Mouse (Mus musculus) layer of hippocampus, adult 2 months (tissue): ENCODE results near the gene Tmtc2. TPM values are rescaled to one million over a fixed set of nuclear protein-coding genes. Genes with fewer than 3 reads are reported as not detected.

Experiments
- DNase-seq, 2 experiments: peaks; one replicate each; pipeline ENCODE4 v3.0.0; 2022; ENCODE audit warnings: low spot score in 2 of 2
- H3K27ac ChIP-seq: fragments of 200-600 bp; 2 replicates; pipeline ENCODE4 v1.8.1; 2022
- H3K4me3 ChIP-seq: fragments of 200-600 bp; 2 replicates; pipeline ENCODE4 v1.8.1; 2022; ENCODE audit warnings: mild to moderate bottlenecking
- CTCF ChIP-seq: fragments of 200-600 bp; conservative IDR thresholded peaks from 2 replicates; pipeline ENCODE4 v1.8.1; 2022; ENCODE audit warnings: antibody characterized with exemption, mild to moderate bottlenecking, moderate library complexity
- total RNA-seq, 2 experiments: library from RNA; stranded (reverse); gene quantifications; 2 replicates each; pipeline ENCODE4 v1.2.3; 2021

Gene Tmtc2
- total RNA-seq, 2 experiments from 2014 or later, result 10.2 to 12.0 TPM

DNA sequence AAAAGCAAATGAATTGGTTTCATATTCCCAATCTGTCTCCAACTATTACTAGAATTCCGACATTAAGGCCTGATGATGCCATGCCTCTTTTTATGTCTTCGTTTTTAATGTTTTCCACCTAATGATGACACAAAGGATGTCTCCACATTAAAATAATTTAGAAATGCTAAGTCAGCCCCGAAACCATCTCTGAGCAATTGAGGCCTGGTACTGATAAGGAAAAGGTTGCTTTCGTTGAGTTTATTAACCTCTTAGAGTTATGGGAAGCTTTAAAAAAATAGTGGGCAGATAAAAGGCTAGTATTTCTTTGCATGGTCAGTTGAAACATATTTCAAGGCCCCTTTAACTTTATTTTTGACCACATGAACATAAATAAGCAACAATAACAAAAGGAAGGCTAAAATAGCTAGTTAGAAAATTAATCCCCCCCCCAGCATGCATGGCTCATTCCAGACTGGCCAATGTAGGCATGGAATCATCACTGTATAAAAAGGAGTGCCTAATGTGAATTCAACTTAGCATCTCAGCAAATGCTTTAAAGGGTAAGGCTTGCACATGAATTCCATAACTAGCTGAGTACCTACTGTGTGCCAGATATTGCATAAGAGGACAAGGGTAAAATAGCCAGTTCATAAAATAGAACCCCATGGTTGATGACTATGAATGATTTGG is 168.3 kb downstream of the Tmtc2 start:
- no peak overlapping the region for H3K27ac ChIP-seq
- DNase-seq, result no peak
- no peak for TF ChIP-seq CTCF
- H3K4me3 ChIP-seq, result no peak overlapping the region

DNA sequence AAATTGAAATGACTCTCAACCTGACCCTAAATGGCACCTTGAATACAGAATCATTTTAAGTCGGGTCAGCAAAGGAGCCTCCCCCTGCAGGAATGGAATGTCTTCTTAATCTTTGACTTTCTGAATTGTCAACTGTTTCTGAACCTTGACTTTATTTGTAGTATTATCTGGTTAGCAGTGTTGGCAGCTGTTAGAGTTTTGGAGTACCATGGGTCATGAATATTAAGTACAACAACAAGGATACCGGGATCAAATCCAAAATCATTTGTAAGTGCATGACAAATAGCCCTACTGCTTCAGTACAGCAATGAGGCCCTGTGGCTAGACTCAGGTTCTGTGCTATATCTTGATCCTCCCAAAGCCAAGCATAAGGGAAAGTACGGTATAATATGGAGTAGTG is 170.3 kb downstream of the Tmtc2 start:
- no peak for DNase-seq
- Histone ChIP-seq H3K4me3 (no peak overlapping the region), H3K27ac (peak overlapping the region; percentile 6; the same call in 1 of the 2 replicates)

GRCm38 (mm10) chr10:105402481-105402779 is 171.8 kb downstream of the Tmtc2 start:
- no peak for DNase-seq
- no peak for TF ChIP-seq CTCF
- Histone ChIP-seq H3K4me3 (peak overlapping the region; percentile 23), H3K27ac (peak overlapping the region; percentile 52)

More for the DNA sequence above, 170.3 kb downstream of the Tmtc2 start:
- no peak for TF ChIP-seq CTCF

DNA sequence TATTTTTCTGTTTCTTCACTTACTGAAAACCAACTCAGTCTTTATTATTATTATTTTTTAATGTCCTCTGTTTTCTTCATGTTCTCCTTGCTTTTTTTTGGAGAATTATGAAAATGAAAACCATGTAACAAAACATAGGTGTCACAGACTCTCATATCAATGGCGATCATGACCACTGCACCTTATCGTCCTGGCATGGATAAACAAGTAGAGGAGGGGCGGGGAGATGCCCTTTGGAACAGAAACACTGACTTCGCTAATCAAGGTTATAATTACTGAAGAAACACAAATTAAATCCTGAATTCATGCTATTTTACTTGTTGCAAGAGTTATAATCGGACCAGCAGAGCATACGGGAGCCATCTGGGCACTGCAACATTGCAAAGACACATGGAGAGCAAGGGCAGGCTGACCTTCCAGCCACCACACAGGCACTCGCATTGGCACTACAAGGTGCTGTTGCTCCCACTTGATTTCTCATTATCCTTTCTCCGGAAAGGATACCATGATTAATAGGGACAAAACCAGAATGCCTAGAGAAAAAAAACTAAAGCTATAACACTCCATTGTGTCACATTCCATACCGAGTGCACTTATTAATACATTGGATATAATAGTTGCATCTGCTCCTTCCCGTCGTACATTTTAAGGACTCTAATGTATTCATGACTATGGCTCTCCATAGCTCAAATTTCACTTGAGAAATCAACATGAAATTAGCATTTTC is 172.3 kb downstream of the Tmtc2 start:
- H3K4me3 ChIP-seq, result peak overlapping the region; percentile 23
- no peak for DNase-seq
- no peak for TF ChIP-seq CTCF
- peak overlapping the region; percentile 52 for H3K27ac ChIP-seq

- DNase-seq, result no peak
- H3K27ac ChIP-seq, result no peak overlapping the region
- no peak overlapping the region for H3K4me3 ChIP-seq
- TF ChIP-seq CTCF, result 0 out of 2 replicates have a peak, but pooled peaks have one; percentile 7
Observed at GRCm38 (mm10) chr10:105399316-105399715, 174.9 kb downstream of the Tmtc2 start.

DNA sequence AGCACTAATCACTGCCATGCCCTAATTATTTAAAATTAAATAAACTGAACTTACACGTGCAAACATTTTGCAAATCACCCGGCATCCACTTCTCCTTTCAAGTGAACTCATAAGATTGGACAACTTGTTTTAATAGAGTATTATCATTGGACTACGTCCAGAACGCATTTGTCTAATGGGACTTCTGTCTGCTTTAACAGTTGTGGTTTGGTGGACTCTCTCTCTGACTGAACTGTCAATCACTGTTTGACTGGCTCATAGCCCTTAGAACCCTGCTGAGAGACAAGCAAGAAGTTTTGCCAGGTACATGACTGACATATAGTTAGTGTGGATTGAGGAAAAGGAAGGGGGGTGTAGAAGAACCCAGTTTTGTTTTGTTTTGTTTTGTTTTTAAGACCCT is 190.2 kb downstream of the Tmtc2 start:
- DNase-seq, result no peak
- Histone ChIP-seq H3K27ac (no peak overlapping the region), H3K4me3 (no peak overlapping the region)
- no peak for TF ChIP-seq CTCF

GRCm38 (mm10) chr10:105381705-105382104 is 192.5 kb downstream of the Tmtc2 start:
- TF ChIP-seq CTCF, result no peak
- Histone ChIP-seq H3K4me3 (no peak overlapping the region), H3K27ac (no peak overlapping the region)
- no peak for DNase-seq

GRCm38 (mm10) chr10:105381202-105381601 is 193.0 kb downstream of the Tmtc2 start:
- no peak for TF ChIP-seq CTCF
- H3K4me3 ChIP-seq, result no peak overlapping the region
- DNase-seq, result no peak
- no peak overlapping the region for H3K27ac ChIP-seq

DNA sequence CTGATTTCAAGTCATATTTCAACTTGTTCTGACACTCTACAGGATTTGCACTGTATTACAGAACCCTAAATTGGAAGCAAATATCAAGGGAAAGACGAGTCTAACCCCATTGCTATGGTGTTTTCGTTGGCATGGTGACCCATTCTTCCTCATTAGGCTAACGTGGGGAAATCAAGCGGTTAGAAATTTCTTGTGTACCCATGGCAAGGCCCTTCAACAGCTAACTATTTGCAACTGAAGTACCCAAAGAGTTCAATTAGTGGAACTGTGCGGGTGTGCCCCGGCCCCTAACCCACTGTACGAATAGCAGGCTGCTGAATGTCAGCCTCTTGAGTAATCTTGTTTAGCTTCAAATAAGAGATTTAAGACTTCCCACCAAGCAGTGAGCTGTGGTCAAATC is 193.7 kb downstream of the Tmtc2 start:
- H3K4me3 ChIP-seq, result no peak overlapping the region
- H3K27ac ChIP-seq, result peak overlapping the region; percentile 2; the same call in 1 of the 2 replicates
- 0 out of 2 replicates have a peak, but pooled peaks have one; percentile 9 for TF ChIP-seq CTCF
- no peak for DNase-seq

GRCm38 (mm10) chr10:105377711-105378110 is 196.5 kb downstream of the Tmtc2 start:
- DNase-seq, result no peak
- Histone ChIP-seq H3K4me3 (no peak overlapping the region), H3K27ac (no peak overlapping the region)
- no peak for TF ChIP-seq CTCF

GRCm38 (mm10) chr10:105373265-105373664 is 201.0 kb downstream of the Tmtc2 start:
- DNase-seq, result no peak
- TF ChIP-seq CTCF, result peak; percentile 67
- Histone ChIP-seq H3K4me3 (no peak overlapping the region), H3K27ac (no peak overlapping the region)

DNA sequence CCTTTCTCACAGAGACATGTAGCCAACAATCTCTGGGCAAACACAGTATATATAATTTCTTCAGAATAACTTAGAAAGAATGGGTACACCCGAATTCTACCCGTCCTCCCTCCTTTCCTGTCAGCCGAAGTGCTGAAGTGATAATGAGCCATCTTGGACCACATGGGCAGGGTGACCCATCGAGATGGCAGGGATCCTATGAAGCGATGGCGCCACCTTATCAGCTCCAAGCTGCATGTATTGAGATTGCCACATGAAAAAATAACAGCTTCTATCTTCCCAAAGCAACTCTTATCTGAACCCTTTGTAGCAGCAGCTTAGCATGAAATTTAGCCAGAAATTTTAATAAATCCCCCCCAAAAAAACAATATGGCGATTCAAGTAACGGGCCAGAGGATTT is 206.0 kb downstream of the Tmtc2 start:
- no peak for DNase-seq
- Histone ChIP-seq H3K4me3 (no peak overlapping the region), H3K27ac (no peak overlapping the region)
- TF ChIP-seq CTCF, result no peak

- Histone ChIP-seq H3K27ac (no peak overlapping the region), H3K4me3 (no peak overlapping the region)
- no peak for TF ChIP-seq CTCF
- DNase-seq, result peak in 1 of 2 experiments; percentile 16
Observed at GRCm38 (mm10) chr10:105364480-105364879, 209.8 kb downstream of the Tmtc2 start.

- no peak for DNase-seq
- no peak for TF ChIP-seq CTCF
- Histone ChIP-seq H3K4me3 (no peak overlapping the region), H3K27ac (no peak overlapping the region)
Observed at GRCm38 (mm10) chr10:105350301-105350700, 223.9 kb downstream of the Tmtc2 start.
